Mouse (Mus musculus) E14TG2a.4 (cell line): ENCODE results near the gene Dbn1.

Experiments
- H3K27me3 ChIP-seq: 2 replicates; pipeline ENCODE4 v1.6.1; 2014; ENCODE audit warnings: low read length, control low read depth; ENCODE audit not compliant: insufficient read depth
- H3K36me3 ChIP-seq: 2 replicates; pipeline ENCODE4 v1.6.1; 2014; ENCODE audit warnings: low read length, control low read depth; ENCODE audit not compliant: insufficient read depth
- H3K4me1 ChIP-seq: replicated peaks from 2 replicates; pipeline ENCODE4 v1.6.1; 2014; ENCODE audit warnings: low read depth, low read length, control low read depth
- H3K4me3 ChIP-seq: replicated peaks from 2 replicates; pipeline ENCODE4 v1.5.1; 2014; ENCODE audit warnings: mild to moderate bottlenecking, low read length
- H3K9me3 ChIP-seq: 2 replicates; pipeline ENCODE4 v1.6.1; 2014; ENCODE audit warnings: low read length, control low read depth
- CTCF ChIP-seq: conservative IDR thresholded peaks from 2 replicates; pipeline ENCODE4 v1.5.1; 2014; ENCODE audit warnings: low read length
- NANOG ChIP-seq: IDR thresholded peaks from 2 replicates; pipeline ENCODE4 v1.6.1; 2014; ENCODE audit warnings: borderline replicate concordance, low read length, mixed read lengths
- POU5F1 ChIP-seq: IDR thresholded peaks from 2 replicates; pipeline ENCODE4 v1.6.1; 2014; ENCODE audit warnings: low read length, borderline replicate concordance

Gene Dbn1

GRCm38 (mm10) chr13:55487578-55488498 is at the start of gene Dbn1:
Dbn1 (minus strand) TSS chr13:55488111.
- Histone ChIP-seq H3K9me3 (no peaks in the 10 kb centered on the region), H3K4me1 (peaks cover 48% of the 10 kb centered on the region), H3K4me3 (peak within 1 kb of the TSS; percentile 82), H3K36me3 (no peaks in the 10 kb centered on the region), H3K27me3 (peaks cover 83% of the 10 kb centered on the region)
- TF ChIP-seq POU5F1 (no peak), NANOG (no peak), CTCF (no peak)

- H3K27me3 ChIP-seq: no peaks in the 10 kb centered on the region
- TF ChIP-seq CTCF: peak; percentile 84
- no peak for TF ChIP-seq POU5F1
- H3K9me3 ChIP-seq: no peaks in the 10 kb centered on the region
- peaks cover 27% of the 10 kb centered on the region for H3K4me1 ChIP-seq
- H3K4me3 ChIP-seq: peak within 1 kb of the TSS; percentile 100
- H3K36me3 ChIP-seq: peaks cover 83% of the 10 kb centered on the region
Observed at GRCm38 (mm10) chr13:55536194-55537175, 48.6 kb upstream of the Dbn1 start, which contains the start of gene Ddx41. Ddx41 (minus strand) TSS chr13:55536658.

GRCm38 (mm10) chr13:55535796-55536193 is 47.9 kb upstream of the Dbn1 start:
- Histone ChIP-seq H3K4me1 (peaks cover 27% of the 10 kb centered on the region), H3K36me3 (peaks cover 83% of the 10 kb centered on the region), H3K4me3 (peak overlapping the region; percentile 100), H3K27me3 (no peaks in the 10 kb centered on the region), H3K9me3 (no peaks in the 10 kb centered on the region)
- TF ChIP-seq CTCF: no peak
- TF ChIP-seq POU5F1: no peak
- TF ChIP-seq NANOG: no peak

GRCm38 (mm10) chr13:55535191-55535590 is 47.3 kb upstream of the Dbn1 start:
- Histone ChIP-seq H3K36me3 (peaks cover 83% of the 10 kb centered on the region), H3K4me3 (peak overlapping the region; percentile 100), H3K4me1 (peaks cover 27% of the 10 kb centered on the region), H3K27me3 (no peaks in the 10 kb centered on the region), H3K9me3 (no peaks in the 10 kb centered on the region)
- TF ChIP-seq NANOG (no peak), POU5F1 (no peak), CTCF (no peak)

- H3K9me3 ChIP-seq: no peaks in the 10 kb centered on the region
- H3K4me1 ChIP-seq: peaks cover 34% of the 10 kb centered on the region
- H3K27me3 ChIP-seq: peaks cover 4% of the 10 kb centered on the region
- no peak within 1 kb of the TSS for H3K4me3 ChIP-seq
- no peak for TF ChIP-seq NANOG
- peaks cover 56% of the 10 kb centered on the region for H3K36me3 ChIP-seq
Observed at GRCm38 (mm10) chr13:55529198-55529915, 41.4 kb upstream of the Dbn1 start, which contains the start of gene Dok3. Dok3 (minus strand) TSS chr13:55529296.

GRCm38 (mm10) chr13:55527834-55528772 is 40.2 kb upstream of the Dbn1 start:
- Histone ChIP-seq H3K27me3 (peaks cover 8% of the 10 kb centered on the region), H3K4me3 (no peak overlapping the region), H3K9me3 (no peaks in the 10 kb centered on the region), H3K36me3 (peaks cover 43% of the 10 kb centered on the region), H3K4me1 (peaks cover 46% of the 10 kb centered on the region)
- TF ChIP-seq CTCF: no peak
- no peak for TF ChIP-seq NANOG
- no peak for TF ChIP-seq POU5F1

DNA sequence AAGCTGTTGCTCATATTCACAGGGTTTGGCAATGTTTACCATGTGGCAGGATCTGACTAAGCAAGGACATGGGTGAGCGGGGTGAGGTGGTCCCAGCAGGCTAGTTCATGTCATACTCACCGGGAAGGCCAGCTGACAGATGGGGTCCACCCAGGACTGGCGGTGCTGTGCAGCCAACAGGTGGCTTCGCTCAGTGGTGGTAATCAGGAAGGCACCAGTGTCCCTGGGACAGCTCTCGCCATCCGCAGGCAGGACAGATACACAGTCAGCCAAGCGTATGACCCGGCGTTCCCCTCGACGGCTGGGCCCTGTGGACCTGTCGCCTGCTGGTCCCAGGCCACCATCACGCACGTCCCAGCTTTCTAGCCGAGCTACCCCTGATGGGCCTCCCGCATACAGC is 39.3 kb upstream of the Dbn1 start:
- no peak for TF ChIP-seq CTCF
- no peak for TF ChIP-seq POU5F1
- no peak for TF ChIP-seq NANOG
- peaks cover 54% of the 10 kb centered on the region for H3K4me1 ChIP-seq
- peaks cover 8% of the 10 kb centered on the region for H3K27me3 ChIP-seq
- H3K36me3 ChIP-seq: peaks cover 34% of the 10 kb centered on the region
- no peak overlapping the region; the same call in 1 of the 2 replicates for H3K4me3 ChIP-seq
- no peaks in the 10 kb centered on the region for H3K9me3 ChIP-seq
